ENCODE assay signal across 8 mouse cellular contexts in the genomic region with DNA sequence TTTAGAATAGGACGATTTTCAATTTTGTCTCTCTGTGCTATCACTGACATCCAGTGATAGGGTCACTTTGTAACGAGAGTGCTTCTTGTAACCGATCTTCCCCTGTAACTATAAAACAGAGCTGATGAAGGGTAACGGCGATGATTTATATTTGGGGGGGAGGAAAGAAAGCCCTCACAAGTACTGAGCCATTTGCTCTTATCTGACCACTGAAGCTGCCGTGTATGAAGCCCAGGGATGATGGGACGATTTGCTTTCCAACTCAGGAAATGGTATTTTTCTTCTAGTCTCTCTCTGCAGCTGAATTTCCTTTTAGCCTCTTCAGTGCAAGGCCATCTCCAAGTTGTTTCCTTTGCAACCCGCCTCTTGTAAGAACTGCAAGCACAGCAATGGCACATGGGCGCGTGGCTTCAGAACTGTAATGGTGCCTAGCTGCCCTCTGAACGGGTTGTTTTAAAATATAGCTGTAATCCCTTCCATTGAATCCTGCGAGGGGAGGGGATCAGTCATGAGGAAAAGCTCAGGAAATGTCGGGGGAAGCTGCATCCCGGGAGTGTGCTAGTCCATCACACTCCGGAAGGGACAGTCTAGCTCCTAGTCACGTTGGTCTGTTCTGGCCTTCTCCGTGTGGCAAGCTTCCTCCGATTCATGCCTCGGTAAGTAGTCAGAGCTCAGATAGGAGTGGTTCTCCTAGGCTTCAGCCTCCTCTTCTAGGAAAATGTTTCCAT.
A peak's percentile ranks its signal among the peaks of the same experiment; 100 is the strongest.
DNase-seq lines count a peak whose midpoint lies in the region; ATAC-seq and TF ChIP-seq lines count a peak whose summit lies in the region.

No protein-coding gene starts in this region.

- no peaks in the 10 kb centered on the region for H3K9me3 ChIP-seq in erythroblast, embryonic 14.5 days (ENCODE audit: control insufficient read depth, low read length)
- H3K9me3 ChIP-seq in heart, embryonic 16.5 days (replicated peaks; ENCODE audit: control insufficient read depth, low read length), result no peaks in the 10 kb centered on the region
- H3K9me3 ChIP-seq in liver, embryonic 11.5 days (ENCODE audit: control insufficient read depth, low read length), result no peaks in the 10 kb centered on the region

- WGBS in heart, embryonic 16.5 days, result 49% methylated on average over 19 of the region's 19 CpGs
- WGBS in liver, embryonic 11.5 days, result 47% methylated on average over 19 of the region's 19 CpGs
- WGBS in cerebellum, adult 2 months, result 88% methylated on average over 19 of the region's 19 CpGs

- no peak for TF ChIP-seq CTCF in cerebellum, adult 2 months (IDR thresholded peaks at IDR 0.05; ENCODE audit: borderline replicate concordance, insufficient read depth, low read depth, low read length)

- H3K4me1 ChIP-seq in erythroblast, embryonic 14.5 days (ENCODE audit: control insufficient read depth), result peaks cover 6% of the 10 kb centered on the region
- peaks cover 3% of the 10 kb centered on the region for H3K4me1 ChIP-seq in heart, embryonic 16.5 days (ENCODE audit: control insufficient read depth, insufficient read depth, low read length)
- H3K4me1 ChIP-seq in liver, embryonic 11.5 days (replicated peaks; ENCODE audit: control insufficient read depth, insufficient read depth, low read length), result 0 out of 2 replicates have a peak, but pooled peaks cover 2% of the 10 kb centered on the region
- H3K4me1 ChIP-seq in cerebellum, adult 2 months (ENCODE audit: control insufficient read depth, insufficient read depth, low read length), result no peaks in the 10 kb centered on the region

- ATAC-seq in erythroblast, adult 5-6 weeks (replicated peaks; ENCODE audit: low FRiP score, poor library complexity, severe bottlenecking), result no peak
- ATAC-seq in heart, embryonic 16.5 days (replicated peaks; ENCODE audit: extremely low read depth, insufficient read depth, low FRiP score), result peak; percentile 79
- peak; percentile 42 for ATAC-seq in liver, embryonic 11.5 days (replicated peaks; ENCODE audit: low FRiP score)
- no peak for ATAC-seq in granulocyte monocyte progenitor cell, adult 5-6 weeks (replicated peaks; ENCODE audit: poor library complexity, severe bottlenecking)

- peak; percentile 33 for DNase-seq in liver, embryonic 11.5 days (ENCODE audit: low spot score)
- peak; percentile 12 for DNase-seq in neural tube, embryonic 10.5 days (ENCODE audit: extremely low spot score, low spot score)
- DNase-seq in retina, postnatal 1 day, result no peak
- DNase-seq in cerebellum, adult 2 months, result no peak

- H3K9ac ChIP-seq in heart, embryonic 16.5 days (ENCODE audit: low read length), result no peak overlapping the region; the same call in 1 of the 2 replicates
- H3K9ac ChIP-seq in liver, embryonic 11.5 days (ENCODE audit: low read depth, low read length), result no peak overlapping the region

- H3K27me3 ChIP-seq in erythroblast, embryonic 14.5 days (ENCODE audit: control insufficient read depth), result peaks cover 6% of the 10 kb centered on the region
- no peaks in the 10 kb centered on the region for H3K27me3 ChIP-seq in heart, embryonic 16.5 days (ENCODE audit: control insufficient read depth, insufficient read depth, low read length)
- no peaks in the 10 kb centered on the region for H3K27me3 ChIP-seq in liver, embryonic 11.5 days (replicated peaks; ENCODE audit: control insufficient read depth, insufficient read depth, low read length)
- no peaks in the 10 kb centered on the region for H3K27me3 ChIP-seq in cerebellum, adult 2 months (ENCODE audit: control insufficient read depth, insufficient read depth, low read length)

- H3K36me3 ChIP-seq in erythroblast, embryonic 14.5 days (ENCODE audit: control insufficient read depth), result no peaks in the 10 kb centered on the region
- H3K36me3 ChIP-seq in heart, embryonic 16.5 days (ENCODE audit: control insufficient read depth, insufficient read depth), result no peaks in the 10 kb centered on the region
- no peaks in the 10 kb centered on the region for H3K36me3 ChIP-seq in liver, embryonic 11.5 days (ENCODE audit: control insufficient read depth, insufficient read depth, low read length)

- H3K27ac ChIP-seq in heart, embryonic 16.5 days (ENCODE audit: low read length), result peak overlapping the region; percentile 81
- H3K27ac ChIP-seq in liver, embryonic 11.5 days (ENCODE audit: low read depth, low read length), result no peak overlapping the region; the same call in 1 of the 2 replicates
- no peak overlapping the region for H3K27ac ChIP-seq in cerebellum, adult 2 months (ENCODE audit: insufficient read depth, low read length)

- peak overlapping the region; percentile 16 for H3K4me3 ChIP-seq in erythroblast, embryonic 14.5 days (replicated peaks)
- H3K4me3 ChIP-seq in heart, embryonic 16.5 days (ENCODE audit: low read length), result no peak overlapping the region
- no peak overlapping the region for H3K4me3 ChIP-seq in liver, embryonic 11.5 days (ENCODE audit: low read depth, low read length)
- no peak overlapping the region for H3K4me3 ChIP-seq in cerebellum, adult 2 months (replicated peaks; ENCODE audit: insufficient read depth, low read depth, low read length)

- TF ChIP-seq POLR2A in cerebellum, adult 2 months (IDR thresholded peaks at IDR 0.05; ENCODE audit: borderline replicate concordance, insufficient read depth, low read length), result no peak

- H3K4me2 ChIP-seq in heart, embryonic 16.5 days (ENCODE audit: low read depth, low read length), result peak overlapping the region; percentile 27; the same call in 1 of the 2 replicates
- peak overlapping the region; percentile 38 for H3K4me2 ChIP-seq in liver, embryonic 11.5 days

Comparison
In these comparisons a context has a peak if more than half of its experiments do, and no peak if none do; other contexts are left out.
1. ATAC-seq: peak in heart, embryonic 16.5 days (single experiment) and liver, embryonic 11.5 days (single experiment); none in erythroblast, adult 5-6 weeks (single experiment) and granulocyte monocyte progenitor cell, adult 5-6 weeks (single experiment).
2. DNase-seq: peak in liver, embryonic 11.5 days (single experiment) and neural tube, embryonic 10.5 days (single experiment); none in retina, postnatal 1 day (single experiment) and cerebellum, adult 2 months (0 of 2).